Mouse (Mus musculus) midbrain, embryonic 11.5 days (tissue): ENCODE data around the gene Bola1. TPM values are rescaled to one million over a fixed set of nuclear protein-coding genes. Genes with fewer than 3 reads are reported as not detected.
"Not testable (repeated sequence)": the region's sequence is repeated elsewhere in the genome, so short reads cannot be mapped to it uniquely, and the experiment has no call there.

Experiments
- ATAC-seq: fragments of 200-750 bp; cut with Nextera tagmentation; 2 replicates; pipeline ENCODE4 v1.8.0; 2017; ENCODE audit warnings: moderate TSS enrichment, moderate library complexity; ENCODE audit not compliant: low FRiP score
- DNase-seq: peaks from one replicate; pipeline ENCODE4 v3.0.0; 2015; ENCODE audit warnings: low spot score; ENCODE audit errors: missing footprints
- H3K27ac ChIP-seq: fragments of 300-500 bp; sonication (generic); 2 replicates; pipeline ENCODE4 v1.5.1; 2014; ENCODE audit warnings: low read depth, low read length
- H3K27me3 ChIP-seq: fragments of 300-500 bp; sonication (generic); 2 replicates; pipeline ENCODE4 v1.6.1; 2014; ENCODE audit warnings: mild to moderate bottlenecking, low read length, moderate library complexity, mixed read lengths; ENCODE audit not compliant: control insufficient read depth, insufficient read depth
- H3K36me3 ChIP-seq: fragments of 300-500 bp; sonication (generic); 2 replicates; pipeline ENCODE4 v1.6.1; 2014; ENCODE audit warnings: mild to moderate bottlenecking, low read length, moderate library complexity, mixed read lengths; ENCODE audit not compliant: control insufficient read depth, insufficient read depth
- H3K4me1 ChIP-seq: fragments of 300-500 bp; sonication (generic); 2 replicates; pipeline ENCODE4 v1.6.1; 2014; ENCODE audit warnings: low read length; ENCODE audit not compliant: control insufficient read depth, insufficient read depth
- H3K4me2 ChIP-seq: fragments of 300-500 bp; sonication (generic); 2 replicates; pipeline ENCODE4 v1.6.1; 2014; ENCODE audit warnings: mild to moderate bottlenecking, moderate library complexity
- H3K4me3 ChIP-seq: fragments of 300-500 bp; sonication (generic); 2 replicates; pipeline ENCODE4 v1.5.1; 2014; ENCODE audit warnings: low read depth, low read length
- H3K9ac ChIP-seq: fragments of 300-500 bp; sonication (generic); 2 replicates; pipeline ENCODE4 v1.6.1; 2014; ENCODE audit warnings: low read length
- H3K9me3 ChIP-seq: fragments of 300-500 bp; sonication (generic); 2 replicates; pipeline ENCODE4 v1.6.1; 2016; ENCODE audit warnings: low read length; ENCODE audit not compliant: control insufficient read depth
- WGBS: fragments of 180-500 bp; shearing (Covaris S2); extraction: QIAGEN DNeasy Blood & Tissue Kit; methylation state at CpG from one replicate; pipeline ENCODE4 v1.1.7; 2014; 5-methylcytosine and 5-hydroxymethylcytosine counted together
- polyA plus RNA-seq: library from polyadenylated mRNA; unstranded; fragments of >200 nt; fragmentation: Nextera tagmentation; extraction: Ambion mirVana; gene quantifications from 2 replicates; pipeline ENCODE4 v1.2.1, GENCODE M21; 2014

Gene Bola1
- polyA plus RNA-seq, 1 experiment from 2014 or later = 83.9 TPM

DNA sequence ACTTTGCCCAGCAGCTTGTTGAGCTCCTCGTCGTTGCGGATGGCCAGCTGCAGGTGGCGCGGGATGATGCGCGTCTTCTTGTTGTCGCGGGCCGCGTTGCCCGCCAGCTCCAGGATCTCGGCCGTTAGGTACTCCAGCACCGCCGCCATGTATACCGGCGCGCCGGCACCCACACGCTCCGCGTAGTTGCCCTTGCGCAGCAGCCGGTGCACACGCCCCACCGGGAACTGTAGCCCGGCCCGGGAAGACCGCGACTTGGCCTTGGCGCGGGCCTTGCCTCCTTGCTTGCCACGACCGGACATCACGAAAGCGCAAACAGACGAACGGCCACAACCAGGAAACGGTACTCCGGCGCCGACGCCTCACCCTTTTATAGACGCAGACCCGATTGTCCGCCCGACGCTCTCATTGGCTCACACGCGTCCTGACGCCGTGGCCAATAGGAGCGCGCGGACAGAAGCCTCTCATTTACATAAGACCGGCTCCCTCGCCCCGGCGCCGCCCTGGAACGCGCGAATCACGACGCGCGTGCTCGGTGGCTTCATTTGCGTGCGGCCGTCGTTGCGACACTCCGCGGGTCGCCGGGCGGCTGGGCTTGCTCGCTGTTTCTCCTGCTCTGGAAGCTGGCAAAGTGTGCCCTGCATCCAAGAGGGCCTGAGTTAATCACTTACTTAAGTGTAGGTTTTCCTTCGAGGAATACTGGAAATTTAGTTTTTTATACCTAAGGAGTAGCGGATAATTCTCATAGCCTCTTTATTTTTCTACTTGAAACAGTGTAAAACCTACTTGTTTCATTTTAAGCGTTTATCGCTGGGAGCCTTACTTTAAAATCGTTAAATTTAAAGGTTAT is 20.7 kb upstream of the Bola1 start, which contains the start of gene Hist2h2aa2:
TSS of gene Hist2h2aa2 (minus strand) at position 328 of the 850 bp plus-strand sequence.
- peak within 1 kb of the TSS; percentile 28 for H3K4me3 ChIP-seq
- peak within 1 kb of the TSS; percentile 58 for H3K9ac ChIP-seq
- not testable (repeated sequence) for H3K27me3 ChIP-seq, H3K9me3 ChIP-seq, H3K36me3 ChIP-seq
- ATAC-seq (peak; percentile 83), DNase-seq (peak; percentile 88)
- peak within 1 kb of the TSS; percentile 59 for H3K27ac ChIP-seq
- peaks cover 20% of the 10 kb centered on the region for H3K4me1 ChIP-seq
- 5% methylated on average over 26 of the region's 85 CpGs for WGBS
- peak within 1 kb of the TSS; percentile 10; the same call in 1 of the 2 replicates for H3K4me2 ChIP-seq

DNA sequence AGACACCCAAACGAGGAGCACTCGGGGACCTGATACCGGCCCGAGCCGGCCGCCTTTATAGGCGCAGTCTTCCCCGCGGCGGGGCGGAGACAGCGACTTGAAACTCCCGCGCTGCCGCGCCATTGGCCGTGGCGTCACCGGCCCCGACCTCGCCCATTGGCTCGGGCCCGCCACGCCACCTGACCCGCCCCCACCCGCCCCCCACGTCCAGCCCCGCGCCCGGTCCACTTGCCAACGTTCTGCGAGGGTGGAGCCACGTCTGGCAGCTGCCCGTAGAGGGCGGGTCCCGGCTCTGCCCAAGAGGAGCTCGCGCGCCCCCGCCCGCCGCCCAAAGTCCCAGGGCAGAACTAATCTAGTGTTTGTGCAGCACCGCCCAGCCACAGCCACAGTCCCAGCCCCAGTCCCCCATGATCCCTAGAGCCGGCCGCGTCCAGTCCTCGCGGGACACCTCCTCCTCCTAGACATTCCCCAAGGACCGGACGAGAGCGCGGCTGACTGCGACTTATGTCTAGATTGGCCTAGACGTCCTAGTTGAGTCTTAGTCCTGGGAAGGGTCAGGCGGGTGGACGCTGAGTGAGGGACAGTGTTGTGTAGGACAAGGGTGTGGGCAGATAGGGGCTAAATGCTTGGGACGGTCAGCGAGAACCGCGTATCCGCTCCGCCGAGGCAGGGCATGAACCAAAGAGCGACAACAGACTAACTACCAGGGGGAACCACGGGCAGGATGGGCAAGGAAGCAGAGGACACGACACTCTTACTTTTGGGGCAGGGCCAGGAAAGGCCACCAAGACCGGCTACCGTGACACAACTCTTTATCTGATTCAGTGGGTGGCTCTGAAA is 19.7 kb upstream of the Bola1 start, which contains the start of gene Hist2h3c2:
TSS of gene Hist2h3c2 (minus strand) at position 174 of the 840 bp plus-strand sequence.
- Histone ChIP-seq H3K4me2 (peak within 1 kb of the TSS; percentile 70), H3K4me1 (peaks cover 12% of the 10 kb centered on the region), H3K4me3 (peak within 1 kb of the TSS; percentile 49), H3K27ac (peak within 1 kb of the TSS; percentile 83), H3K9ac (peak within 1 kb of the TSS; percentile 91)
- 0% methylated on average over 20 of the region's 68 CpGs for WGBS
- not testable (repeated sequence) for H3K9me3 ChIP-seq, DNase-seq, H3K36me3 ChIP-seq, H3K27me3 ChIP-seq
- ATAC-seq = peak; percentile 92

DNA sequence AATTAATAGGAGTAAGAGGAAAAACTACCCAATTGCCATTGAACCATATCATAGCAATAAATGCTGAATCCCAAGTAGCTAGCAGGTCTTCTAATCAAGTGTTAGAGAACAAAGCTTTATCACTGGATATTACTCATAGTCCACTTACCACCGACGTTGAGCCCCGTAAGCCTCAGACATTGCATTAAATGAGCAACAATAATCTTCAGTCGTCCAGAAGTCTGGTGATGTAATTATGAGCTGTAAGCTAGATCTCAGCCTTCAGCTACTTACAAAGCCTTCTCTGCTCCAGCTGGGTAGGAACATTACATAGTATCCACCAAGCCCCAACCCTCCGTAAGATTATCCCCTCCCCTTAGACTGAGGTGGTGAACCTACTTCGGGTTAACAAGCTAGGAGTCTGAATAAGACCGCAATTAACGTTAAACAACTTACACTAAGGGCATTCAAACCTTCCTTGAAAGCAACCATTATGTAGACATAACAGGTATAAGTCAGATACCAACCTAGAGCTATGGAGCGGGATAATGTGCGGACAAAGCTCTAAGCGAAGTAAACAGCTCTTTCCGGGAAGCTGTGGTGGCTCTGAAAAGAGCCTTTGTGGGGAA is 18.5 kb upstream of the Bola1 start:
- H3K4me2 ChIP-seq = peak overlapping the region; percentile 70
- ATAC-seq = no peak
- peak overlapping the region; percentile 83 for H3K27ac ChIP-seq
- H3K9me3 ChIP-seq = no peaks in the 10 kb centered on the region
- H3K4me1 ChIP-seq = peaks cover 12% of the 10 kb centered on the region
- no peaks in the 10 kb centered on the region for H3K36me3 ChIP-seq
- H3K4me3 ChIP-seq = peak overlapping the region; percentile 49
- WGBS = 1% methylated on average over 12 of the region's 12 CpGs
- H3K9ac ChIP-seq = peak overlapping the region; percentile 91
- no peaks in the 10 kb centered on the region for H3K27me3 ChIP-seq
- peak; percentile 91 for DNase-seq

DNA sequence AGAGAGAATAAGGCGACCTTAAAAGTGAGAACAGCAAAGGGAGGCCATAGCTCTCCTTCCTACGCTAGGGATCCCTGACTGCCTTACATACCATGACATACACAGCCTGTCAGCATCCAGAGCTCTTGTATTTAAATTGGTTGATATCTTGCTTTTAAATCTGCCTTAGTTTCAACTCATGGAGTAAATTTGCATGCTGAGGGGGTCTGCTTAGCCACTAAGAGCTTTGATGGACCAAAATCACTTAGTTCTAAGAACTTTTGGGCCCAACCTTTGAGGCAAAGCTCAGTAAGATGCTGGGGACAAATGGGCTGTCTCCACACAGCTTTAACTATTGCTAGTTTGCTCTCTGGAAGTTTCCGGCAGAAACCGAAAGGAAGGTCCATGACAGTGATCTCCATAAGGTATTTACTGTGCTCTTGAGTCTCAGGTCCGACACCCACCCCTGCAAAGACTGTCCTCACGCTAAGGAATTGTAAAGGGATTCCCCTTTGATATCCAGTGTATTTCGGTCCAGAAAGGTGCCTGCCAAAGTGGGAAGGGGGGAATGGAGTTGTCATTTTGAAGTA is 17.9 kb upstream of the Bola1 start:
- peak overlapping the region; percentile 49 for H3K4me3 ChIP-seq
- no peaks in the 10 kb centered on the region for H3K9me3 ChIP-seq
- peak; percentile 92 for DNase-seq
- H3K4me2 ChIP-seq = peak overlapping the region; percentile 70
- ATAC-seq = no peak
- H3K4me1 ChIP-seq = peaks cover 12% of the 10 kb centered on the region
- H3K27ac ChIP-seq = peak overlapping the region; percentile 83
- peak overlapping the region; percentile 91 for H3K9ac ChIP-seq
- WGBS = 27% methylated on average over 7 of the region's 7 CpGs
- no peaks in the 10 kb centered on the region for H3K27me3 ChIP-seq
- H3K36me3 ChIP-seq = no peaks in the 10 kb centered on the region

DNA sequence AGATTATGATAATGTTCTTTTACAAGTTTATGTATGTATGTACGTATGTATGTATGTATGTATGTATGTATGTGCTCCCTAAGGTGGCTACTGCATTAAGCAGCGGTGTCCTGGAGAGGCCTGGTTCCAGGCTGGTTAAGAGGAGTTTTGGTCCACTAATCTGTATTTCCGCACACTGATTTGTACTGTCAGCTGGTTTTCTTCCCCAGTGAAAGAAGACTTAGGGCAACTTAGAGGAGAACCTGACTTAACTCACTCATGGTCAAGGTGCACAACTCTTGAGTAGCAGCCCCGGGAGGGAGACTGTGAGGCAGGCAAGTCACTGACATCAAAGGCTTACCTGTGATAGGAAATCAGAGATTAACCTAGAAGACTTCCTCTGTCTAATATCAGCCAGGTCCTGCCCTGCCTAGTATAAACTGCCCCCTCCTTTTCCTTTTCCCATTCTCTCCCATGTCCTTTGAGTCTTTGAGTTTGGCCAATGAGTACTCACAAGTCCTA is 17.4 kb upstream of the Bola1 start:
- Histone ChIP-seq H3K9ac (peak overlapping the region; percentile 91; the same call in 1 of the 2 replicates), H3K4me2 (peak overlapping the region; percentile 70), H3K27ac (peak overlapping the region; percentile 83; the same call in 1 of the 2 replicates), H3K27me3 (no peaks in the 10 kb centered on the region), H3K9me3 (no peaks in the 10 kb centered on the region), H3K4me3 (peak overlapping the region; percentile 49), H3K36me3 (no peaks in the 10 kb centered on the region), H3K4me1 (peaks cover 12% of the 10 kb centered on the region)
- DNase-seq (peak; percentile 86), ATAC-seq (no peak)
- WGBS = 81% methylated on average over 4 of the region's 4 CpGs

DNA sequence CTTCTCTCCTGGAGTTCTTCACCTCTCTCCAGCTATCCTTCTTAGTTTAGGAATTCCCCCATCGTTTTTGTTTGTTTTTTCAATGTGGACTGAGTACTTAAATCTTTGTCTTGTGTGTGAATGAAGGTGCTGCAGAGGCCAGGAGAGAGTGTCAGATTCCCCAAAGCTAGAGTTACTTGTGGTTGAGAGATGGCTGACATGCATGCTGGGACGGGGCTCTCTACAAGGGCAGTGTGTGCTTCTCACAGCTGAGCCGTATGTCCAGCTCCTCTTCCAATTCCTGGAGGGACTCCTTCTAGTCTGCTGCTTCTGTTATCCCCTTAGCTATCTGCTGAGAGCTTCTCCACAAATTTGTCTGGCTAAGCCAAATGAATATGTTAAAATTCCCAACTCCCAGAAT is 16.3 kb upstream of the Bola1 start:
- Histone ChIP-seq H3K36me3 (no peaks in the 10 kb centered on the region), H3K27me3 (no peaks in the 10 kb centered on the region), H3K4me3 (no peak overlapping the region), H3K4me1 (peaks cover 11% of the 10 kb centered on the region), H3K4me2 (no peak overlapping the region), H3K27ac (no peak overlapping the region), H3K9ac (no peak overlapping the region), H3K9me3 (no peaks in the 10 kb centered on the region)
- DNase-seq = no peak
- no peak for ATAC-seq
- WGBS = 70% methylated on average over 3 of the region's 3 CpGs

DNA sequence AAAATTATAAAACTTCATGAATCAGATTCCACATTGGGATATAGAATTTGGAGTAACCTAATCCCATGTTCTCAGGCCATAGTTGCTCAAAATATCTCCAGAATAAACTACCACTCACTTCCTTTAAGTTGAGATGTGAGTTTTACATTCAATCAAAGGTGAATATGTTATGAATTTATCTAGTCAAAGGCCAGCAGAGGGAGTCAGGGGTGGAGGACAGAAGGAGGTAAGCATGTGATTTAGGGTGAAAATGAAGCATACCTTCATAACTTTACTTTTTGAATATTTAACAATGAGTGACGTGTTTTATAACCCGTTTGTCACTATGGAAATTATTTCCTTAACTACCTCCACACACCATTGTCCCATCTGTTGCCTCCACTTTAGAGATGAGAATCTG is 15.4 kb upstream of the Bola1 start:
- no peak overlapping the region for H3K9ac ChIP-seq
- no peak overlapping the region for H3K4me3 ChIP-seq
- ATAC-seq (no peak), DNase-seq (no peak)
- no peaks in the 10 kb centered on the region for H3K36me3 ChIP-seq
- 96% methylated on average over 2 of the region's 2 CpGs for WGBS
- H3K27me3 ChIP-seq = no peaks in the 10 kb centered on the region
- peaks cover 9% of the 10 kb centered on the region for H3K4me1 ChIP-seq
- no peak overlapping the region for H3K4me2 ChIP-seq
- H3K9me3 ChIP-seq = no peaks in the 10 kb centered on the region
- H3K27ac ChIP-seq = no peak overlapping the region

DNA sequence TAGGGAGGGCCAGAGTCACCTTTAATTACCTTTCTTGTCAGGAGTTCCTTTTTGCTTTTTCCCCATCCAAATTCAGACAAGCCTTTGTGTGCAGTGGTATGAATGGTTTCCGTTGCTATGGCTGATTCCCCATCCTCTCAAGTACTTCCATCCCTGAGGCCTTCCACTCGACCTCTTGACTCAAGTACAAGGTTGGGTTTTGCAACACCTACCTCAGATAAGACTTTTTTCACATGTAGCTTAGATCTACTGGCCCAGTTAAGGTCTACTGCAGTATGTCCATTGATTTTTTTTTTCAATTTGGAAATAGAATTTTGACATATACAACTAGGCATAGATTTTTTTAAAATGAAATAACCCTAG is 12.2 kb upstream of the Bola1 start:
- Histone ChIP-seq H3K9ac (no peak overlapping the region), H3K27ac (no peak overlapping the region), H3K27me3 (no peaks in the 10 kb centered on the region), H3K4me2 (no peak overlapping the region), H3K36me3 (no peaks in the 10 kb centered on the region), H3K4me3 (no peak overlapping the region), H3K4me1 (no peaks in the 10 kb centered on the region), H3K9me3 (no peaks in the 10 kb centered on the region)
- ATAC-seq (no peak), DNase-seq (no peak)
- WGBS = 62% methylated on average over 2 of the region's 2 CpGs
